In the genomic region with DNA sequence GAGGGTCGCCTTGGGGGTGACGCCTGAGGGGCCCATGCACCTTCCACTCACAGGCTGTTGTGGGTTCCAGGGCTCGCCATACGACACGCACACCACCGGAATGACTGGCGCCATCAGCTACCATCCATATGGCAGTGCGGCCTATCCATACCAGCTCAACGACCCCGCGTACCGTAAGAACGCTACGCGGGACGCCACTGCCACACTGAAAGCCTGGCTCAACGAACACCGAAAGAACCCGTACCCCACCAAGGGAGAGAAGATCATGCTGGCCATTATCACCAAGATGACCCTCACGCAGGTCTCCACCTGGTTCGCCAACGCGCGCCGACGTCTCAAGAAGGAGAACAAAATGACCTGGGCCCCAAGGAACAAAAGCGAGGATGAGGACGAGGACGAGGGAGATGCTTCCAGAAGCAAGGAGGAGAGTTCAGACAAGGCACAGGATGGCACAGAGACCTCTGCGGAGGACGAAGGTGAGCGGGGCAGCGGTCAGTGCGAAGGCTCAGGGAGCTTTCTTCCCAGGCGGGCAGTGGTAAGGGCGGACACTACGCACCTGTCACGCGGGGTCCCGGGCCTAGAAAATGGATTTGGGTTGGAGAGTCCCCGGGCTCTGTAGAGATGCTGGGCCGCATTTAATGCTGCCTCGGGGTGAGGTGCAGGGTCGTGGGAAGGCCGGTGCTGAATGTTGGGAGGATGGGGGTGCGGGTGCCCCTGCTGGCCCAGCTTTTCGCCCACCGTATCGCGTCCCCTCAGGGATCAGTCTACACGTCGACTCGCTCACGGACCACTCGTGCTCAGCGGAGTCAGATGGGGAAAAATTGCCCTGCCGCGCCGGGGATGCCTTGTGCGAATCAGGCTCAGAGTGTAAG, we compare ENCODE assay signal across 9 mouse cellular contexts. TPM values are rescaled to one million over a fixed set of nuclear protein-coding genes. Genes with fewer than 3 reads are reported as not detected.
DNase-seq lines count a peak whose midpoint lies in the region; ATAC-seq and TF ChIP-seq lines count a peak whose summit lies in the region.
"Had no signal": no experiment of that assay in that cellular context is flagged by ENCODE, and none has a peak within 500 bp of the region (broad histone marks: within the 10 kb centered on the region; RNA-seq: fewer than 3 reads in every experiment).

No protein-coding gene starts in this region.

- no peaks in the 10 kb centered on the region for H3K9me3 ChIP-seq in hindbrain, embryonic 13.5 days
- H3K9me3 ChIP-seq in neural tube, embryonic 11.5 days (ENCODE audit: control insufficient read depth, low read length), result no peaks in the 10 kb centered on the region

- peaks cover 57% of the 10 kb centered on the region for H3K4me1 ChIP-seq in hindbrain, embryonic 13.5 days (replicated peaks)
- H3K4me1 ChIP-seq in neural tube, embryonic 11.5 days (ENCODE audit: control insufficient read depth, insufficient read depth, low read length), result peaks cover 26% of the 10 kb centered on the region

- intact Hi-C loops in left cerebral cortex, adult 2 months (cut with DNase I), result no loop called here

- DNase-seq in kidney, postnatal 25 days, result peak; percentile 7 to 42
- DNase-seq in kidney, adult 11 months, result no peak
- DNase-seq in embryo, embryonic 10.5 days (ENCODE audit: low spot score), result peak; percentile 45
- DNase-seq in neural tube, embryonic 11.5 days (ENCODE audit: low spot score), result peak; percentile 45
- no peak for DNase-seq in spleen, postnatal 10 days (ENCODE audit: low spot score in 2 of 2)
- DNase-seq in cerebellum, adult 9-10 months, result no peak
- DNase-seq in left cerebral cortex, adult 2 months (ENCODE audit: extremely low spot score in 1 of 2, low spot score in 2 of 2), result no peak

- no peak for TF ChIP-seq CTCF in left cerebral cortex, adult 2 months (IDR thresholded peaks at IDR 0.05)

- 1% methylated on average over 60 of the region's 60 CpGs for WGBS in hindbrain, embryonic 13.5 days
- under 1% methylated on average over 59 of the region's 60 CpGs for WGBS in neural tube, embryonic 11.5 days

- 0 out of 2 replicates have a peak, but pooled peaks cover 5% of the 10 kb centered on the region for H3K36me3 ChIP-seq in hindbrain, embryonic 13.5 days
- no peaks in the 10 kb centered on the region; the same call in 1 of the 2 replicates for H3K36me3 ChIP-seq in neural tube, embryonic 11.5 days (ENCODE audit: control insufficient read depth, insufficient read depth, low read length)

- H3K27me3 ChIP-seq in hindbrain, embryonic 13.5 days, result peaks cover 82% of the 10 kb centered on the region
- H3K27me3 ChIP-seq in neural tube, embryonic 11.5 days (ENCODE audit: control insufficient read depth, insufficient read depth, low read length), result peaks cover 77% of the 10 kb centered on the region

- H3K4me2 ChIP-seq in hindbrain, embryonic 13.5 days, result peak overlapping the region; percentile 72
- H3K4me2 ChIP-seq in neural tube, embryonic 11.5 days (ENCODE audit: low read depth), result peak overlapping the region; percentile 87

- H3K27ac ChIP-seq in hindbrain, embryonic 13.5 days, result peak overlapping the region; percentile 95
- H3K27ac ChIP-seq in neural tube, embryonic 11.5 days (ENCODE audit: low read depth, low read length), result no peak overlapping the region
- H3K27ac ChIP-seq in left cerebral cortex, adult 2 months, result no peak overlapping the region

- peak overlapping the region; percentile 70 for H3K4me3 ChIP-seq in hindbrain, embryonic 13.5 days
- H3K4me3 ChIP-seq in neural tube, embryonic 11.5 days (ENCODE audit: low read depth, low read length), result peak overlapping the region; percentile 69
- H3K4me3 ChIP-seq in left cerebral cortex, adult 2 months, result no peak overlapping the region

- H3K9ac ChIP-seq in hindbrain, embryonic 13.5 days, result peak overlapping the region; percentile 92
- H3K9ac ChIP-seq in neural tube, embryonic 11.5 days (ENCODE audit: low read length), result peak overlapping the region; percentile 63

- no peak for ATAC-seq in hindbrain, embryonic 13.5 days (ENCODE audit: low FRiP score)
- ATAC-seq in neural tube, embryonic 11.5 days (ENCODE audit: insufficient read depth, low FRiP score, low TSS enrichment), result no peak
- ATAC-seq: activated CD4-positive, CD25-positive, alpha-beta regulatory T cell, adult 4 months had no signal

RNA-seq across cellular contexts. Expression of gene Irx2, which starts 2.1 kb away (rescaled TPM):
- polyA plus RNA-seq in hindbrain, embryonic 13.5 days (2015; fragmentation: Nextera tagmentation; extraction: Ambion mirVana), result 36.4 and 40.7 TPM in 2 replicates
- polyA plus RNA-seq in neural tube, embryonic 11.5 days (2014; fragmentation: Nextera tagmentation; extraction: Ambion mirVana), result 19.6 and 21.9 TPM in 2 replicates
- total RNA-seq in left cerebral cortex, adult 2 months (2021), result not detected
- polyA plus RNA-seq: activated CD4-positive, CD25-positive, alpha-beta regulatory T cell, adult 4 months had no signal

Comparison
In these comparisons a context has a peak if more than half of its experiments do, and no peak if none do; other contexts are left out.
1. DNase-seq: peak in kidney, postnatal 25 days (2 of 2), embryo, embryonic 10.5 days (single experiment) and neural tube, embryonic 11.5 days (single experiment); none in kidney, adult 11 months (single experiment), spleen, postnatal 10 days (0 of 2), cerebellum, adult 9-10 months (single experiment) and left cerebral cortex, adult 2 months (0 of 2).